Comparison of ENCODE assay signal across 10 mouse cellular contexts in genomic region chr2:4587685-4588409, GRCm38 (mm10).
DNase-seq lines count a peak whose midpoint lies in the region; ATAC-seq lines count a peak whose summit lies in the region.
"Had no signal": no experiment of that assay in that cellular context is flagged by ENCODE, and none has a peak within 500 bp of the region (broad histone marks: within the 10 kb centered on the region; RNA-seq: fewer than 3 reads in every experiment).

No protein-coding gene starts in this region.

- no peak overlapping the region for H3K4me3 ChIP-seq in kidney, embryonic 14.5 days (ENCODE audit: low read length)
- no peak overlapping the region for H3K4me3 ChIP-seq in hindbrain, embryonic 11.5 days (ENCODE audit: low read depth, low read length)
- H3K4me3 ChIP-seq in midbrain, embryonic 12.5 days = no peak overlapping the region

- H3K27ac ChIP-seq in kidney, embryonic 14.5 days (ENCODE audit: low read depth, low read length) = peak overlapping the region; percentile 88
- 0 out of 2 replicates have a peak overlapping the region, but pooled peaks have one; percentile 2 for H3K27ac ChIP-seq in hindbrain, embryonic 11.5 days (ENCODE audit: low read depth, low read length)
- peak overlapping the region; percentile 6; the same call in 1 of the 2 replicates for H3K27ac ChIP-seq in midbrain, embryonic 12.5 days (replicated peaks)

- ATAC-seq in kidney, embryonic 14.5 days (ENCODE audit: low FRiP score, low TSS enrichment) = peak; percentile 90
- ATAC-seq in hindbrain, embryonic 11.5 days (ENCODE audit: low FRiP score) = 0 out of 2 replicates have a peak, but pooled peaks have one; percentile 22
- no peak for ATAC-seq in midbrain, embryonic 12.5 days (ENCODE audit: low FRiP score, low read depth)
- no peak for ATAC-seq in cerebellum, adult (ENCODE audit: insufficient number of reproducible peaks, low FRiP score, low TSS enrichment)

- H3K9me3 ChIP-seq in kidney, embryonic 14.5 days (ENCODE audit: control insufficient read depth, low read length) = no peaks in the 10 kb centered on the region
- no peaks in the 10 kb centered on the region for H3K9me3 ChIP-seq in hindbrain, embryonic 11.5 days (ENCODE audit: control insufficient read depth, low read length)
- H3K9me3 ChIP-seq in midbrain, embryonic 12.5 days = no peaks in the 10 kb centered on the region

- DNase-seq in kidney, adult 11 months = no peak
- DNase-seq in embryo, embryonic 10.5 days (ENCODE audit: low spot score) = peak; percentile 87
- peak; percentile 51 for DNase-seq in hindbrain, embryonic 11.5 days (ENCODE audit: low spot score)
- no peak for DNase-seq in T-cell, adult 2 months (ENCODE audit: low spot score)
- DNase-seq in cerebellum, adult 18-20 months = no peak
- DNase-seq: layer of hippocampus, adult 9-11 months; thymus, adult 18-20 months had no signal

- H3K27me3 ChIP-seq in kidney, embryonic 14.5 days (ENCODE audit: control insufficient read depth, insufficient read depth, low read length) = no peaks in the 10 kb centered on the region
- no peaks in the 10 kb centered on the region for H3K27me3 ChIP-seq in hindbrain, embryonic 11.5 days (ENCODE audit: control insufficient read depth, insufficient read depth, low read length)
- H3K27me3 ChIP-seq in midbrain, embryonic 12.5 days = no peaks in the 10 kb centered on the region

- H3K4me2 ChIP-seq in kidney, embryonic 14.5 days (replicated peaks; ENCODE audit: low read depth, low read length) = no peak overlapping the region; the same call in 1 of the 2 replicates
- no peak overlapping the region for H3K4me2 ChIP-seq in hindbrain, embryonic 11.5 days (replicated peaks; ENCODE audit: low read depth, low read length)
- no peak overlapping the region for H3K4me2 ChIP-seq in midbrain, embryonic 12.5 days (replicated peaks)

- no peak overlapping the region for H3K9ac ChIP-seq in kidney, embryonic 14.5 days (ENCODE audit: low read depth, low read length)
- no peak overlapping the region for H3K9ac ChIP-seq in hindbrain, embryonic 11.5 days (ENCODE audit: low read depth, low read length)
- H3K9ac ChIP-seq in midbrain, embryonic 12.5 days (replicated peaks) = no peak overlapping the region

- WGBS in kidney, embryonic 14.5 days = 16% methylated on average over 13 of the region's 13 CpGs
- 64% methylated on average over 13 of the region's 13 CpGs for WGBS in hindbrain, embryonic 11.5 days
- 69% methylated on average over 13 of the region's 13 CpGs for WGBS in midbrain, embryonic 12.5 days

- H3K36me3 ChIP-seq in kidney, embryonic 14.5 days (ENCODE audit: control insufficient read depth, insufficient read depth, low read length) = peaks cover 36% of the 10 kb centered on the region
- H3K36me3 ChIP-seq in hindbrain, embryonic 11.5 days (ENCODE audit: control insufficient read depth, insufficient read depth, low read length) = 0 out of 2 replicates have a peak, but pooled peaks cover 15% of the 10 kb centered on the region
- H3K36me3 ChIP-seq in midbrain, embryonic 12.5 days = peaks cover 65% of the 10 kb centered on the region

- peaks cover 53% of the 10 kb centered on the region for H3K4me1 ChIP-seq in kidney, embryonic 14.5 days (ENCODE audit: control insufficient read depth, insufficient read depth, low read length)
- H3K4me1 ChIP-seq in hindbrain, embryonic 11.5 days (replicated peaks; ENCODE audit: control insufficient read depth, insufficient read depth, low read length) = 0 out of 2 replicates have a peak, but pooled peaks cover 3% of the 10 kb centered on the region
- H3K4me1 ChIP-seq in midbrain, embryonic 12.5 days = peaks cover 5% of the 10 kb centered on the region; the same call in 1 of the 2 replicates

Comparison
In these comparisons a context has a peak if more than half of its experiments do, and no peak if none do; other contexts are left out.
1. ATAC-seq: peak in kidney, embryonic 14.5 days (single experiment) and hindbrain, embryonic 11.5 days (single experiment); none in midbrain, embryonic 12.5 days (single experiment) and cerebellum, adult (single experiment).
2. H3K27ac ChIP-seq: peak in every context shown above with its lines; median percentile 88 in kidney, embryonic 14.5 days; 6 in midbrain, embryonic 12.5 days; 2 in hindbrain, embryonic 11.5 days.
3. DNase-seq: peak in embryo, embryonic 10.5 days (single experiment) and hindbrain, embryonic 11.5 days (single experiment); none in kidney, adult 11 months (single experiment), T-cell, adult 2 months (single experiment) and cerebellum, adult 18-20 months (0 of 2).